Mouse (Mus musculus) kidney, adult 10 weeks (tissue): ENCODE measurements around the gene 5031410I06Rik. TPM values are rescaled to one million over a fixed set of nuclear protein-coding genes. Genes with fewer than 3 reads are reported as not detected.

Experiments used
- polyA plus RNA-seq: library from polyadenylated mRNA; stranded (reverse); fragments of 350-450 nt; fragmentation: Illumina TruSeq; extraction: RNeasy Lipid Tissue Mini Kit (QIAGEN cat#74804); gene quantifications from one replicate; pipeline ENCODE4 v1.2.3, GENCODE M21; 2014; ENCODE audit warnings: low read depth, low replicate concordance

Gene 5031410I06Rik
- polyA plus RNA-seq = not detected

DNA sequence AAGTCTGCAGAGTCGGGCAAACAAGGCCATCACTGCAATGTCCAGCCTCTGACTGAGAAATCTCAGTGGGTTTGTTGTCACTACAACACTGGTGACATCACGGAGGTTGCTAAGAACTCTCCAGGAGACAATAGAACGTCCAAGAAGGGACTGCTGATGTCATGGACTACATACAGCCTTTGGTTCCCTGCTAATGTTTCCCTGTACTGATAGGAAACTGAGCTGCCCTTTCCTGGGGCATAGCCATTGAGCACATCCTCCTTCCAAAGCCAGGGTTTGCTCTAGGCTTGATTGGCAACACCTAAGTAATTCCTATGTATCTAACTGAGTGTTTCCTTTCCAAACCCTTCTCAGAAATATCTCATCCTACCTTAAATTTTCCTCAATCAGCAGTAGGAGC lies at the start of gene 5031410I06Rik:
TSS of gene 5031410I06Rik (minus strand) at position 101 of the 400 bp plus-strand sequence.

DNA sequence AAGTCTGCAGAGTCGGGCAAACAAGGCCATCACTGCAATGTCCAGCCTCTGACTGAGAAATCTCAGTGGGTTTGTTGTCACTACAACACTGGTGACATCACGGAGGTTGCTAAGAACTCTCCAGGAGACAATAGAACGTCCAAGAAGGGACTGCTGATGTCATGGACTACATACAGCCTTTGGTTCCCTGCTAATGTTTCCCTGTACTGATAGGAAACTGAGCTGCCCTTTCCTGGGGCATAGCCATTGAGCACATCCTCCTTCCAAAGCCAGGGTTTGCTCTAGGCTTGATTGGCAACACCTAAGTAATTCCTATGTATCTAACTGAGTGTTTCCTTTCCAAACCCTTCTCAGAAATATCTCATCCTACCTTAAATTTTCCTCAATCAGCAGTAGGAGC lies 16.2 kb upstream of the 5031410I06Rik start, which contains the start of gene Gm10220:
TSS of gene Gm10220 (minus strand) at position 101 of the 400 bp plus-strand sequence.

DNA sequence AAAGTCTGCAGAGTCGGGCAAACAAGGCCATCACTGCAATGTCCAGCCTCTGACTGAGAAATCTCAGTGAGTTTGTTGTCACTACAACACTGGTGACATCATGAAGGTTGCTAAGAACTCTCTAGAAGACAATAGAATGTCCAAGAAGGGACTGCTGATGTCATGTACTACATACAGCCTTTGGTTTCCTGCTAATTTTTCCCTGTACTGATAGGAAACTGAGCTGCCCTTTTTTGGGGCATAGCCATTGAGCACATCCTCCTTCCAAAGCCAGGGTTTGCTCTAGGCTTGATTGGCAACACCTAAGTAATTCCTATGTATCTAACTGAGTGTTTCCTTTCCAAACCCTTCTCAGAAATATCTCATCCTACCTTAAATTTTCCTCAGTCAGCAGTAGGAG lies 16.0 kb downstream of the 5031410I06Rik start, which contains the start of gene Gm10471:
TSS of gene Gm10471 (minus strand) at position 101 of the 400 bp plus-strand sequence.

DNA sequence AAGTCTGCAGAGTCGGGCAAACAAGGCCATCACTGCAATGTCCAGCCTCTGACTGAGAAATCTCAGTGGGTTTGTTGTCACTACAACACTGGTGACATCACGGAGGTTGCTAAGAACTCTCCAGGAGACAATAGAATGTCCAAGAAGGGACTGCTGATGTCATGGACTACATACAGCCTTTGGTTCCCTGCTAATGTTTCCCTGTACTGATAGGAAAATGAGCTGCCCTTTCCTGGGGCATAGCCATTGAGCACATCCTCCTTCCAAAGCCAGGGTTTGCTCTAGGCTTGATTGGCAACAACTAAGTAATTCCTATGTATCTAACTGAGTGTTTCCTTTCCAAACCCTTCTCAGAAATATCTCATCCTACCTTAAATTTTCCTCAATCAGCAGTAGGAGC lies 46.7 kb downstream of the 5031410I06Rik start, which contains the start of gene Gm7347:
TSS of gene Gm7347 (minus strand) at position 101 of the 400 bp plus-strand sequence.

Other genes starting within 250 kb of the 5031410I06Rik start
- not detected for gene Gm21663, start 163.0 kb downstream of the 5031410I06Rik start, polyA plus RNA-seq
- not detected for gene Gm21671, start 150.9 kb downstream of the 5031410I06Rik start, polyA plus RNA-seq
- gene Gm21680, start 132.7 kb downstream of the 5031410I06Rik start, polyA plus RNA-seq = not detected
- gene Gm21698, start 116.7 kb downstream of the 5031410I06Rik start, polyA plus RNA-seq = not detected
- gene Gm1979, start 100.6 kb downstream of the 5031410I06Rik start, polyA plus RNA-seq = not detected
- gene Gm5862, start 82.4 kb downstream of the 5031410I06Rik start, polyA plus RNA-seq = not detected
- not detected for gene Speer4a, start 65.8 kb downstream of the 5031410I06Rik start, polyA plus RNA-seq
- gene Gm7347, start 46.8 kb downstream of the 5031410I06Rik start, polyA plus RNA-seq = not detected
- not detected for gene Gm10471, start 16.1 kb downstream of the 5031410I06Rik start, polyA plus RNA-seq
- gene Gm10220, start 16.1 kb upstream of the 5031410I06Rik start, polyA plus RNA-seq = not detected
- not detected for gene Gm7361, start 152.3 kb upstream of the 5031410I06Rik start, polyA plus RNA-seq